Mouse (Mus musculus): ENCODE measurements around the gene Ngfr. TPM values are rescaled to one million over a fixed set of nuclear protein-coding genes. Genes with fewer than 3 reads are reported as not detected.

Gene Ngfr
- polyA plus RNA-seq, 1 experiment from 2014 or later = 41.4 TPM

- no peak overlapping the region for H3K4me3 ChIP-seq
- no peak for ATAC-seq (ENCODE audit: low FRiP score)
- no peaks in the 10 kb centered on the region for H3K36me3 ChIP-seq
- H3K9ac ChIP-seq = no peak overlapping the region
- no peaks in the 10 kb centered on the region for H3K9me3 ChIP-seq
- 87% methylated on average over 5 of the region's 5 CpGs for WGBS
- no peak overlapping the region for H3K4me2 ChIP-seq
- H3K27me3 ChIP-seq = peaks cover 61% of the 10 kb centered on the region
- peaks cover 40% of the 10 kb centered on the region for H3K4me1 ChIP-seq (replicated peaks)
- H3K27ac ChIP-seq = no peak overlapping the region
Measured at GRCm38 (mm10) chr11:95593501-95593900, 6.0 kb upstream of the Ngfr start.

- H3K36me3 ChIP-seq = no peaks in the 10 kb centered on the region
- WGBS = 92% methylated on average over 1 of the region's 1 CpGs
- H3K4me2 ChIP-seq = no peak overlapping the region
- peaks cover 66% of the 10 kb centered on the region for H3K27me3 ChIP-seq
- no peak overlapping the region; the same call in 1 of the 2 replicates for H3K9ac ChIP-seq
- no peak overlapping the region for H3K27ac ChIP-seq
- H3K4me1 ChIP-seq (replicated peaks) = peaks cover 34% of the 10 kb centered on the region
- no peaks in the 10 kb centered on the region for H3K9me3 ChIP-seq
- H3K4me3 ChIP-seq = no peak overlapping the region
- no peak for ATAC-seq (ENCODE audit: low FRiP score)
Measured at GRCm38 (mm10) chr11:95592691-95593090, 5.2 kb upstream of the Ngfr start.

- no peak overlapping the region for H3K9ac ChIP-seq
- WGBS = 35% methylated on average over 5 of the region's 5 CpGs
- peaks cover 35% of the 10 kb centered on the region for H3K4me1 ChIP-seq (replicated peaks)
- no peak for ATAC-seq (ENCODE audit: low FRiP score)
- H3K4me3 ChIP-seq = no peak overlapping the region
- no peak overlapping the region for H3K4me2 ChIP-seq
- H3K36me3 ChIP-seq = no peaks in the 10 kb centered on the region
- H3K27ac ChIP-seq = no peak overlapping the region
- H3K27me3 ChIP-seq = peaks cover 59% of the 10 kb centered on the region
- no peaks in the 10 kb centered on the region for H3K9me3 ChIP-seq
Measured at GRCm38 (mm10) chr11:95589195-95589594, 1.7 kb upstream of the Ngfr start.

- Histone ChIP-seq H3K9me3 (no peaks in the 10 kb centered on the region), H3K36me3 (no peaks in the 10 kb centered on the region), H3K9ac (peak overlapping the region; percentile 76), H3K27ac (peak overlapping the region; percentile 83), H3K4me3 (peak overlapping the region; percentile 47), H3K4me2 (peak overlapping the region; percentile 73), H3K27me3 (peaks cover 69% of the 10 kb centered on the region), H3K4me1 (replicated peaks) (peaks cover 50% of the 10 kb centered on the region)
- peak; percentile 59 for ATAC-seq (ENCODE audit: low FRiP score)
- under 1% methylated on average over 27 of the region's 27 CpGs for WGBS
Measured at GRCm38 (mm10) chr11:95586751-95587422, 648 bp downstream of the Ngfr start.

- Histone ChIP-seq H3K4me1 (replicated peaks) (peaks cover 52% of the 10 kb centered on the region), H3K27ac (peak overlapping the region; percentile 83), H3K27me3 (peaks cover 71% of the 10 kb centered on the region), H3K4me2 (peak overlapping the region; percentile 73), H3K36me3 (no peaks in the 10 kb centered on the region), H3K4me3 (peak overlapping the region; percentile 47), H3K9ac (peak overlapping the region; percentile 76), H3K9me3 (no peaks in the 10 kb centered on the region)
- WGBS = under 1% methylated on average over 25 of the region's 25 CpGs
- ATAC-seq (ENCODE audit: low FRiP score) = peak; percentile 35; the same call in 1 of the 2 replicates
Measured at GRCm38 (mm10) chr11:95586184-95586583, 1.4 kb downstream of the Ngfr start.

GRCm38 (mm10) chr11:95585684-95586083, 1.9 kb downstream of the Ngfr start:
- WGBS = under 1% methylated on average over 15 of the region's 15 CpGs
- Histone ChIP-seq H3K27ac (peak overlapping the region; percentile 25; the same call in 1 of the 2 replicates), H3K9me3 (no peaks in the 10 kb centered on the region), H3K36me3 (no peaks in the 10 kb centered on the region), H3K9ac (peak overlapping the region; percentile 76), H3K4me3 (peak overlapping the region; percentile 47), H3K4me1 (replicated peaks) (peaks cover 55% of the 10 kb centered on the region), H3K4me2 (peak overlapping the region; percentile 73), H3K27me3 (peaks cover 72% of the 10 kb centered on the region)
- no peak for ATAC-seq (ENCODE audit: low FRiP score)

- peaks cover 56% of the 10 kb centered on the region for H3K4me1 ChIP-seq (replicated peaks)
Measured at GRCm38 (mm10) chr11:95585281-95585680, 2.3 kb downstream of the Ngfr start.

GRCm38 (mm10) chr11:95584651-95585050, 2.9 kb downstream of the Ngfr start:
- H3K27ac ChIP-seq = no peak overlapping the region
- 9% methylated on average over 9 of the region's 9 CpGs for WGBS
- peaks cover 73% of the 10 kb centered on the region for H3K27me3 ChIP-seq
- no peaks in the 10 kb centered on the region for H3K9me3 ChIP-seq
- ATAC-seq (ENCODE audit: low FRiP score) = no peak
- peak overlapping the region; percentile 47 for H3K4me3 ChIP-seq
- peak overlapping the region; percentile 73 for H3K4me2 ChIP-seq
- no peak overlapping the region for H3K9ac ChIP-seq
- no peaks in the 10 kb centered on the region for H3K36me3 ChIP-seq
- peaks cover 56% of the 10 kb centered on the region for H3K4me1 ChIP-seq (replicated peaks)

More at GRCm38 (mm10) chr11:95585281-95585680, 2.3 kb downstream of the Ngfr start:
- H3K27me3 ChIP-seq = peaks cover 72% of the 10 kb centered on the region
- no peaks in the 10 kb centered on the region for H3K9me3 ChIP-seq
- 1% methylated on average over 24 of the region's 24 CpGs for WGBS
- H3K4me3 ChIP-seq = peak overlapping the region; percentile 47
- peak overlapping the region; percentile 25; the same call in 1 of the 2 replicates for H3K27ac ChIP-seq
- peak overlapping the region; percentile 73 for H3K4me2 ChIP-seq
- ATAC-seq (ENCODE audit: low FRiP score) = no peak
- no peaks in the 10 kb centered on the region for H3K36me3 ChIP-seq
- peak overlapping the region; percentile 76 for H3K9ac ChIP-seq

GRCm38 (mm10) chr11:95583396-95583795, 4.1 kb downstream of the Ngfr start:
- 56% methylated on average over 6 of the region's 6 CpGs for WGBS
- Histone ChIP-seq H3K4me1 (replicated peaks) (peaks cover 56% of the 10 kb centered on the region), H3K36me3 (no peaks in the 10 kb centered on the region), H3K9me3 (no peaks in the 10 kb centered on the region), H3K27me3 (peaks cover 81% of the 10 kb centered on the region), H3K27ac (no peak overlapping the region), H3K9ac (no peak overlapping the region), H3K4me2 (no peak overlapping the region), H3K4me3 (no peak overlapping the region)
- no peak for ATAC-seq (ENCODE audit: low FRiP score)

GRCm38 (mm10) chr11:95582193-95582592, 5.3 kb downstream of the Ngfr start:
- no peak for ATAC-seq (ENCODE audit: low FRiP score)
- Histone ChIP-seq H3K9ac (no peak overlapping the region), H3K36me3 (no peaks in the 10 kb centered on the region), H3K9me3 (no peaks in the 10 kb centered on the region), H3K4me2 (no peak overlapping the region), H3K4me3 (no peak overlapping the region), H3K4me1 (replicated peaks) (peaks cover 57% of the 10 kb centered on the region), H3K27me3 (peaks cover 87% of the 10 kb centered on the region), H3K27ac (no peak overlapping the region)
- 81% methylated on average over 3 of the region's 3 CpGs for WGBS

GRCm38 (mm10) chr11:95579455-95579854, 8.1 kb downstream of the Ngfr start:
- H3K4me2 ChIP-seq = no peak overlapping the region
- no peak overlapping the region for H3K9ac ChIP-seq
- H3K36me3 ChIP-seq = no peaks in the 10 kb centered on the region
- H3K9me3 ChIP-seq = no peaks in the 10 kb centered on the region
- H3K27ac ChIP-seq = no peak overlapping the region
- WGBS = 29% methylated on average over 5 of the region's 6 CpGs
- no peak for ATAC-seq (ENCODE audit: low FRiP score)
- H3K4me1 ChIP-seq (replicated peaks) = peaks cover 42% of the 10 kb centered on the region
- peaks cover 79% of the 10 kb centered on the region for H3K27me3 ChIP-seq
- H3K4me3 ChIP-seq = no peak overlapping the region

- Histone ChIP-seq H3K27ac (no peak overlapping the region), H3K36me3 (no peaks in the 10 kb centered on the region; the same call in 1 of the 2 replicates), H3K27me3 (peaks cover 64% of the 10 kb centered on the region), H3K9ac (no peak overlapping the region), H3K9me3 (no peaks in the 10 kb centered on the region), H3K4me2 (peak overlapping the region; percentile 50), H3K4me3 (peak overlapping the region; percentile 28), H3K4me1 (replicated peaks) (peaks cover 30% of the 10 kb centered on the region)
- 0 out of 2 replicates have a peak, but pooled peaks have one; percentile 53 for ATAC-seq (ENCODE audit: low FRiP score)
- 11% methylated on average over 39 of the region's 39 CpGs for WGBS
Measured at GRCm38 (mm10) chr11:95577776-95578446, 9.6 kb downstream of the Ngfr start.

Data from hindbrain, embryonic 13.5 days (tissue).